Mouse (Mus musculus): ENCODE measurements at regions not wholly inside any gene's neighbourhood (a gene's known extent, or its start where the extent isn't known, plus 50 kb on each side); places are given as distances from the start of the nearest gene placed in this dataset.
"Not testable (repeated sequence)": the region's sequence is repeated elsewhere in the genome, so short reads cannot be mapped to it uniquely, and the experiment has no call there.

DNA sequence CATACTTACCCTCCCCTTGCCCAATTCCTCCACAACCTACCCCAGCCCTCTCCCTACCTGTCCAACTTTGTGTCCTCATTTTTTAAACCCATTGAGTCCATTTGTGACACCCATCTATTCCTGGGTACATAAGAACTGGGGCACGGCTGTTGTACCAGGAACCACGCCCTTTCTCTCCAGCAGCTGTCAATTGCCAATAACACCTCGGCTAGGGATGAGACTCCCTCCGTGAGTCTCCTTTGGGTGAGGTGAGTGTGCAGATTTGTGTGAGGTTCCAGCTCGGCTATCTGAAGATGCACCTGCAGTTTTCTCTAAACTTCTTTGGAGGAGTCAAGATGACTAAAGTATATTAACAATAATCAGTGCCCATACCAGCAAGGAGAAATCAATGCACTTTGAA is 167.2 kb upstream of the Frmd6 start:
- DNase-seq (ENCODE audit: low spot score in 2 of 2): no peak

DNA sequence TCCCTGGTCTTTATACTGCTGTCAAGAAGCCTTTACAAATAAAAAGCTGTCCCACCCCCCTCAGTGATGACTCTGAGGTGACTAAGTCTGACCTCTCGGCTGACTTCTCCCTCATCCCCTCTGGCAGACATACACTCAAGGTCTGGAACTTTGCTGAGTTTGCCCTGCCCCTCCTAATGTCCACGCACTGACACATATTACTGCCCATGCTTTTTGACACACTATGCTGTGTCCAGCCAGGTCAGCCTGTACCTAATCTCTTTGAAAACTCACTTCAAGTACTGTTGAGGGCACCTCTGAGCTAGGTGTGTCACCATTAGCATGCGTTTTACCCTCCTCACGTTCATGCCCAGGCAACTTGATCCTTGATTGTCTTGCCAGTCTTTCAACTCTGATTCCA is 164.9 kb upstream of the Frmd6 start:
- no peak for DNase-seq (ENCODE audit: low spot score in 2 of 2)

DNA sequence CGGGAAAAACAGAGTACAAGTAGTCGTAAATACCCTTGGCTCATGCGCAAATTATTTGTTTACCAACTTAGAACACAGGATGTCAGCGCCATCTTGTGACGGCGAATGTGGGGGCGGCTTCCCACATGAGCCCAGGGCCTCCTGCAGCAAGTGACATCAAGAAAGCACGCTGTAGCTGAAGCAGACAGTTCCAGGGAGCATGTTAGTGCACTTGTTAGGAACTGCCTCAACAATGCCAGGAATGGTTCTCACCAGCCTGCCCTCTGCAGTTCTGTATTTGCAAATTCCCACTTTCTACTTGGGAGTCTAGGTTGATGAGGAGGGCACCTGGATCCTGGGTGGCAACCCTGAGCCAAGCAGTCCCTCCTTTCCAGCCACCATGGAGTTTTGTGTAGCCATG is 157.2 kb upstream of the Frmd6 start:
- not testable (repeated sequence) for DNase-seq (ENCODE audit: low spot score in 2 of 2)

DNA sequence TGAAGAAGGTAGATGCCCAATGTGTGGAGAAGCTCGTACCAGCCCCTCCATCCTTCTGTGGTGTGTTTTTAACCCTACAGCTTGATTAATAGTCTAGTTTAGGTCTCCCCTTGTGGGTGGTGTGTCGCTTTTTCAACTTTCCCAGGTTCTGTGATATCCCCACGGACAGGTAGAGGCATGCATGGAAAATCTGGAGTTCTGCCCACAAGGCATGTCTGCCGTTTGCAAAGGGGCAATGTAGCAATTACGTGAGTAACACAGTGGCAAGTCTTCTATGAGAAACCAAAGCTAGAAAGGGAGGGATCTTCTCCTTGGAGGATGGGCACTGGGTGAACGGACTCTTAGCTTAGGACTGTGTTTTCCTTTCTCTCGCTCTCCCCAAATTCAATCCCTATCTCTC is 153.2 kb upstream of the Frmd6 start:
- DNase-seq (ENCODE audit: low spot score in 2 of 2): no peak

DNA sequence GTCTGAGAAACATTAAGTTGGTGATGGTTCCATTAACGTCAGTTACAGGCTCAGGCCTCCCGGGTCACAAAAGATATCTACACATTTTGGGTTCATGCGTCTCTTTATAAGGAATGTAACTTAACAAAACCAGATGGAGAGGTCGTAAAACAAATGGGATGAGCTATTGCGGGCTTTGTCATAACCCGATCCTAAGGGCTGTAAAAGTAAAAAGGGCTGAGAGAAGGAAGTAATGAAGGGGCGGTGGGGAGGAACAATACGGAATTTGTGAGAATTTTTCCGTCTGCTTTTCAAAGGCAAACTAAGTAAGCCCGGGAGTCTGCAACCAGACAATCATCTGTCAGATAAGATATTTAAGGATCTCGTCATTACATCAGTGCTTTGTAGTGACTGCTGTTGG is 152.1 kb upstream of the Frmd6 start:
- DNase-seq (ENCODE audit: low spot score in 2 of 2): no peak

DNA sequence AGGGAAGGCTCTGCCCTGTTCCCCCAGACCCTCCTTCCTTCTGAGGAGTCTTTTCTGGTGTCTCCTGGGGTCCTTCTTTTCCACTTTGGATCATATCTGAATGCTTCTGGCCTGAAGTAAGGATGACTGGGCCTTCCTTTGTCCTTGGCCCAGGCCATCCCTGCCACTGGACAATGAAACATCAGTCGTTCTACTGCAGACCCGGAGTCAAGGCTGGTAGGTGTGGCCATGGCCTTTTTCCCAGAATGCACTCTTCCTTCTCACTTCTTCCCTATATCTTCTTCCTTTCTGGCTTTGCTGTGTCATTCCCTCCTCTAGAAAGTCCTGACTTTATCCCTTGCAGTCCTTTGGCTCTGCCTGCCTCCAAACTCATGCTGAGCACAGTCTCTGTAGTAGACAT is 151.2 kb upstream of the Frmd6 start:
- DNase-seq (ENCODE audit: low spot score in 2 of 2): no peak

DNA sequence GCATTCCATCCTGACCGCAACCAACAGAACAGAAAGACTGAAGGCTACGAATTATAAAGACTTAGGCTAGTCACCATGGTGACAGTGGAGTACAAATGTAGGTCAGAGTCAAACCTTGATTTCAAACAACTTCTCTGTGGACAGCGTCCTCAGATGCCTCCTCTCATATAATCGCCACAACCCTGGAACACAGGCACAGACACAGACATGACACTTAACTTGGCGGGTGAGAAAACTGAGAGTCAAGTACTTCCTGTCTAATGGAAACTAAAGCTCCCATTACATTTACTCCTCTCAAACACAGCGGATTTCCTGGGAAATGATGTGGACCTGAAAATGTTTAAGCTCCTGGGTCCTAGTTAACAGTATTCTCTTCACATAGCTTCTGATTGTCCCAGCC is 149.5 kb upstream of the Frmd6 start:
- DNase-seq (ENCODE audit: low spot score in 2 of 2): no peak

DNA sequence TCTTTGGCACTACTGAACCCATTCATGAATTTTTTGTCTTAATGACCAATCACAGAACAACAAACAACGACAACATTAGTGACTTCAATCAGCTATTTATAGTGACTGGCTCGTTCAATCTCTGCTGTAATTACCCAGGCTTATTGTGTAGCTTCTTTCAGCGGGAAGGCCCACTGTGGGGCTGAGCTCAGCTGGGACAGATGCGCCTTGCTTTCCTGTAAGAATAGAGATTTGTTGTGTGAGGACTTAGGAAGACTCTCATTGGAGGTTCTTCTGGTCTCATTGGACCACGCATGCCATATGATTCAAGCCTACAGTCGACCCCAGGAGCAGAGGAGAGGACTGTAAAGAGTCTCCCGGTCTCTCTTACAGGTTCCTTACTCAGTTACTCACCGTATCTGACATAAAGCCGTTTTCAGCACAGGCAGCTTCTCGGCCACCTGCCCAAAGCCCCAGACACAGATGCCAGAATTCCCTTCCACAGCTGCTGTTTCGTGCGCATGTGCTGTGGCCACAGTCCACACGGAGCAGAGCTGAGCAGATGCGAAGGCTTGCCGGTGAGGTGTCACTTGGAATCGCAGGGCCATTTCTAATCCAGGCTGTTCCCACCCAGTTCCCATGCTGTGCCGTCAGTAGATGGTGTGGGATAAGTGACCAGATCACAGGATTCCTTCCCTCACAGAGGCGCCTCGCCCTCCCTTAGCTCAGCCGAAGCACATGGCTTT is 145.5 kb upstream of the Frmd6 start:
- DNase-seq (ENCODE audit: low spot score in 2 of 2): peak; percentile 56 to 57

DNA sequence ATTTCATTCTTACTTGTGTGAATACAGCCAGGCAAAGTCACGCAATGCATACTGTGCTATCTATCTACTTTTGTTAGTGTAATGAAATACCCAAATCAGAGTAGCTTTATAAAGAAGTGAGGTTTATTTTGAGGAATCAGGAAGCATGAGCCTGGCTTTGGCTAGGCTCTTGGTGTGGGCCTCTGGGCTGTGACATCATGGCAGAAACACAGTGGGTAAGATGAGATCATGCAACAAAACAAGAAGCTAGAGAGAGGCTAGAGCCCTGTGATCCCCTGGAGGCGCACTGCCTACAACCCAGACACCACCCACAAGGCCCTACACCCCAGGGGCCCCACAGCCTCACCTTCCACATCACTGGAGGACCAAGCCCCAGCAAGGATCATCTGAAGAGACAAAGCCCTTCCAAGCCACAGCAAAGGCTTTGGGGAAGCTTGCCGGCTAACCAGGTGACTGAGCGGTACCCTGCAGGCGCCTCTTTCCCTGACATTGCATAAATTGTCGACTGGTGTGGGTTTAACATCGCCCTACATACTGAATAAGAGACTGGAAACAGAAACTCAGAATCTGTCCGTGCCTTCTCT is 143.8 kb upstream of the Frmd6 start:
- no peak for DNase-seq (ENCODE audit: low spot score in 2 of 2)

DNA sequence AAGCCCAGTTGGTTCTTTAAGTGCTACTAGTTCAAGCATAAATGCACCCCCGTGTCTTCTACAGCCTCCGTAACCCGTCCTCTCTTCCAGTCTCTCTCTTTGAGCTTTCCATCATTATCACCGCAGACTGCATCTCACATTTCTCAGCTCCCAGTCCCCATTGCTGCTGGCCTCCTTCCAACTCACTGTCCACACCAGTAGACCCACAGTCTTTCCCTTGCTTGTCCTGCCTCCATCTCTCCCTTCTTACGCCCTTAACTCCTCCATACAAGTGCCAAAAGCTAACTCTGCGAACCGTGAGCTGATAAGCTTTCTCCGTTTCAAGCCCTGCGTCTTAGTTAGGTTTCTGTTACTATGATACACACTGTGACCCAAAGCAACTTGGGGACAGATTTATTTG is 141.0 kb upstream of the Frmd6 start:
- no peak for DNase-seq (ENCODE audit: low spot score in 2 of 2)

DNA sequence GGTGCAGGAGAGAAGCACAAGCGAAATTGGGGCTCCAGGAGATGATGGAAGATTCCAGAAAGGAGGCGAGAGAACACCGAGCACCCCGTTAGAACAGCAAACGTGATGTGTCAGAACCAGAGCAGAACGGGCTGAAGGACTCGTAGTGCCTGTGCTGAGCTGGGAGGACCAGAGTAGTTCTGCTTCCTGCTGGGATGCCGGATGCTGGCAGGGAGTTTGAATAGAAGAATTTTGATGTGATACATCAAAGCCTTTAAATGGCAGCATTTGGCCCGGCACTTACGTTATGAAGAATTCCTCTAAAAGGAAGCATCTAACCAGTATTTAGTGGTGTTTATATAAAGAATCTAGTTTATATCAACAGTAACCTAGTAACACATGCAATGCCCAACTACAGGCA is 139.9 kb upstream of the Frmd6 start:
- DNase-seq (ENCODE audit: low spot score in 2 of 2): no peak

DNA sequence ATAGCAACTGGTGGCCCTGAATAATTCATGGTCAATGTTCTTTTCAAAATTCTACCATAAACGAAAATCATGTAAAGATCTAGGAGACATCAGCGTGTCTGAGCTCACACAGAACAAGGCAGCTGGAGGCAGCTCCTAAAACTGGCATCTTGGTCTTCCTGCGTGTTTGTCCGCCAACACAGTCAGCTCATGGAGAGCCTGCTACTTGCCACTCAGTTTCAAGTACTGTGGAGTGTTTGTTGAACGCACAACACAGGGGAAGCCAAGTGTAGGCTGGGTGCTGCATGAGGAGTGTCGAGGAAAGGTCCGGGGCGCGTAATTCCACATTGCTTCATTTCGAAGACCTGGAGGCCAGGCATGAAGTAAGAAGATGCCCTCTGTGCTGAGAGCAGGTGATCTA is 139.0 kb upstream of the Frmd6 start:
- DNase-seq (ENCODE audit: low spot score in 2 of 2): no peak

DNA sequence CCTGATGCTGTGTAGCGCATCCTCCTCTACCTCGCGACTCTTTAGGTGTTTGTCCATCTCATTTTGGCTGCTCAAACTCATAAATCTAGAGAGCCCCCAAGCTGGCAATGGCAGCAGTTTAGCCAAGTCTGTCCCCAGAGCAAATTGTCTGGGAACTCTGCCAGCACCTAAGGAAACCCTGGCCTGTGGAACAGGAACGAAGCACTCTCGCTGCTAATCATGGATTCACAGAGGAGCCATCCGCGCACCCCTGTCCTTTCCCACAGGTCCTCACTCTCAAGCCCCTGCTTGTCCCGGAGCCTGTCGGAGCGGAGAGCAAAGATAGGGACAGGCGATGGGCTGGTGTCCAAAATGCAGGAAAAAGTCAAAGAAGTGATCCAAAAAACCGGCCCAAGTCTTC is 138.3 kb upstream of the Frmd6 start:
- peak; percentile 21 to 35 for DNase-seq (ENCODE audit: low spot score in 2 of 2)

DNA sequence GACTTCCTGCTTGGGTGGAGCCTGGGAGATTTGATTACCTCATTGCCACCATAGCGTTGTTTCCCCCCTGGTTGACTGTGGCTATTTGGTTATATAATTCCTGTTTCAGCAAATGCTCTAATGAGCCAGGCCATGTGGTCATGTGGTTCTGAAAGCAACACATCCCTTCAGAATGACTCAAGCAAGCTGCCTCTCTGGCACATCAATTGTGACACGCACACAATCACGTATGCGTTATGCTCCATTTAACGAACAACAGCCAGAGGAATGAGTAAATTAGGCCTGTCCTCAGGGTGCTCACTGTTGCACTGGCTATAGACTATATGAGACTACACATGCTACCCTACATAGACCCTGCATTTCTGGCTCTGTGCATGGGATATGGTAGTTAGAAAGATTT is 130.2 kb upstream of the Frmd6 start:
- DNase-seq (ENCODE audit: low spot score in 2 of 2): peak; percentile 65 to 76

DNA sequence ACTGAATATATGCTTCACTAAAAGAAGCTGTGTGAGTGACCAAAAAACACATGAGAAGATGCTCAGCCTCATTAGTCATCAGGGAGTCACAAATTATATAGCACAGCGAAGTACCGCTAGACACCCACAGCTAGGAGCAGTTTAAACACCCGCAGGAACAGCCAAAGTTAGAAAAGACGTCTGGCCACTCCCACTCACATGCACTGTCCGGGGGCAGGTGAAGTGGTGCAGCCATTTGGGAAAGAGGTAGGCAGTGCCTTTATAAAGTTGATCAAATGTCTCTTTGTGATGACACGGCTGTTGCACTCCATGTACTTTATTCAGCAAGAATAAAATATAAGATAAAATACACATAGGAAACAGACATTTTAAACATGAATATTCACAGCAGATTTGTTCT is 129.1 kb upstream of the Frmd6 start:
- DNase-seq (ENCODE audit: low spot score in 2 of 2): no peak

DNA sequence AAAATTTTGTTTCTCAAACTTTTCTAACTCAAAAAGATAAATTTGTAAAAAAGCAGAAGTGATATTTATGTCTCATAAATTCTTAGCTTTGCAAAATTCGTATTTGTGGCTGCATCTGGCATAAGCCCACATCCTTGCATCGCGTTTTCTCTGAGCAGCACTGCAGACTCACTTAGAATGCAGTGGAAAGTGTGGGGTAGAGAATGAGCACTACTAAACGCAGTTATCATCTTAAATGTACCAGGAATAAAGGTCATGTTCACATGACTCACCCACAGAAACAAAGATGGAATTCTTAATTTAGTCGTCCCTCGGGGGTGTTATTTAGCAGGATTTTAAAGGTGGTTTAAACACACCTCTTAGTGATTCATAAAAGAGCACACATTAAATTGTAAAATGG is 126.8 kb upstream of the Frmd6 start:
- DNase-seq (ENCODE audit: low spot score in 2 of 2): no peak

DNA sequence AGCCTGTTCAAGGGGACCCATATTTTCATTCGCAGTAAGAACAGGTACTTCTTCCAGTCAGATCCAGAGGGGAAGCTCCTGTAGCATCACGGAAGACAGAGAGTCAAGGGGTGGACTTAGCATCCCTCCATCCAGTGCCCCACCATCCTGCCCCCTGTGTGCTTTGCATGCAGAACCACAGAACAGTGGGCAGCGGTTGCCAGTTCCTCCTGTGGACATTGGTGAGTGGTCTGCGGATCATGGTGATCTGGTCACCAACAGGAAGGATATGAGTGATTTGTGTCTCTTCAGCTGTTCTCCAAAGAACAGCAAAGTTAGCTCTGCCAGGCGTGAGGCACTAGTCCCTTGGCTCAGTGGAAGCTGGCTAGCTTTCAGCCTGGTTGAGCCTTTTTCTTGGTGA is 122.8 kb upstream of the Frmd6 start:
- DNase-seq (ENCODE audit: low spot score in 2 of 2): no peak

DNA sequence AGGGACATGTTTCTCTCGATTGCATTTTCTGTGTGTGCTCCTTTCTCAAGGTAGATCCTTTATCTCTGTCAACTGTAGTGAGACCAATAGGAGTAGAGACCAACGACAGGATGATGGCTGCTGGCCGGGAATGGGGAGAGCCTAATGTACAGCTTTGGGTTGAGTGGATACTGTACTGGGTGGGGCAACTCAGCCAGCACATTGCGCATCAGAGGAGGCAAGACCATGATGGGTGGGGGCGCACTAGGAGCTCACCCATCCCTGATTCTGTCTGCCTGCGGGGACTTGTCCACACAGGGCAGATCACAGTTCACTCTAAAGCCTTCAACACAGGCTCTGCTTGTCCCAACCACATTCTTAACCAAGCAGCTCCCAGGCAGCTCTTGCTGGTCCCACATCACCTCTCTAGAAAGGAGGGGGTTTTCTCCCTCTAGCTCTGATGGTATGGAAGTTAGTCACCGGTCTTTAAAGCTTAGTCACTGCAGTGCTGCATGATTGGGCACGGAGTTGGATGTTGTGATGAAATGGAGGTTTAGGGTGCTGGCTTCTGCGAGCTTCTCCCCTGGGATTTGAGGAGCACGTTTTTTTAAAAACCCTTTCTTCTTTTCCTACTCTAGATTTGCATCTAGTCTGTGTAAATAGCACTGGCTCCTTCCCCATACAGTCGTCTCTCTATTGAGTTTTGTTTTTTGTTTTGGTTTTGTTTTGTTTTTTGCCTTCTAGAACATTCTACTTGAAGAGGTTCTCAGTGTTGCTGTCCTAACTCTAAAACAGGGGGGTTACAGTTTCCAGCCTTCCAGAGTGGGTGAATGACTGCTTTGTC is 118.3 kb upstream of the Frmd6 start:
- no peak for DNase-seq (ENCODE audit: low spot score in 2 of 2)

DNA sequence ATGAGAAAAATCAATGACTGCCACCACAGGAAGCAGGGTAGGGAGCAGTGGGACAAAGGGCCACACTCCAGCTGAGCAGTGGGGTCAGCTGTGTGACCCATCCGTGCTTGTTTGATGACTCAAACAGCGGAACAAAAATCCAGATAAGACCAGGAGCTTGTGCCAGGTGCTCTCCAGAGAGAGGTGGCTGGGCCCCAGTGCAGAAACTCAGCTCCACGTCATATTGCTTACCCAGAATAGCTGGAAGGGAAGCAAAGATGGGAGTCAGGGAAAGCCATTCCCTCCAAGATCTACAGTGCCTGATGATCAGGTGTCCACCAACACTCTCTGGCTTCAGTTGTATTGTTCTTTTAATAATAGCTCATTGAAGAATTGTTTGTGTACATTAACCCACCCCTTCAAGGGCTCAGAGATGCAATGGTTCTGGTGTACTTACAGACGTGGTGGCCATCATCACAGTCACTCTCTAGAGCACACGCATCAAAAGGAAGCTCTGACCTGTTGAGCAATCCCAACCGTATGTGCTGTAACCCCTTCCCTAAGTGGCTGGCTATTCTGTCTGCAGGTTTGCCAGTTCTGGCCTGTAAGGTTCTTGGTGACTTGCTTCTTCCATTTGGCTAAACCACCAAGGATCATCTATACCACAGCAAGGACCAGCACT is 117.6 kb upstream of the Frmd6 start:
- DNase-seq (ENCODE audit: low spot score in 2 of 2): peak; percentile 51 to 54

DNA sequence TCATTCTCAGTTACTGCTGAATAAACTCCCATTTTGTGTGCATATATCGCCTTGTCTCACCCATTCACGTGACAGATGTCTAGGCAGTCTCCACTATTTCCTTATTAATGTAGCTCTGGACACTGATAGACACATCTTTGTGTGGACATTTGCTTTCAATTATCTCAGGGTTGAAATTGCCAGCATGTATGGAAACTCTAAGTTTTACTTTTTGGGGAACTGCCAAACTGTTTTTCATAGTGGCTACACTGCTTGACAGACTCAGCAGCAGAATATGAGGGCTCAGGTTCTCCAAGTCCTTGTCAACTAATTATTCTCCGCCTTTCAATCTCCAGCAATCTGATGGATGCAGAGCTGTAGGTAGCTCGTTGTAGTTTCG is 117.0 kb upstream of the Frmd6 start:
- DNase-seq (ENCODE audit: low spot score in 2 of 2): no peak

DNA sequence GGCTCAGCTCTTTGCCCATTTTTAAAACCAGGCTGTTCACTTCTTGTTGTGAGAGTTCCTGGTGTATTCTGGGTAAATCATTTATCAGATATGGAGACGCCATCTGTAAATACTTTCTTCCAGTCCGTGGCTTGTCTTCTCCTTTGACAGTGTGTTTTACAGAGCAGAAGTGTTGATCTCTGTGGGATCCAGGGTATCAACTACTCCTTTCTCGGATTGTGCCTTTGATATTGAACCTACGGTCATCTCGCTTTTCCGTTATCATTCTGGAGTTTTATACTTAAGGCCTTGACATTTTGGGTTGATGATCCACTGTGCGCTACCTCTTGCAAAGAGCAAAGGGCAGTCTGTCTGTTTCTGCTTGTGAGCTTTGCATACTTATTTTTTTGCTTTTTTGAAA is 115.0 kb upstream of the Frmd6 start:
- no peak for DNase-seq (ENCODE audit: low spot score in 2 of 2)

DNA sequence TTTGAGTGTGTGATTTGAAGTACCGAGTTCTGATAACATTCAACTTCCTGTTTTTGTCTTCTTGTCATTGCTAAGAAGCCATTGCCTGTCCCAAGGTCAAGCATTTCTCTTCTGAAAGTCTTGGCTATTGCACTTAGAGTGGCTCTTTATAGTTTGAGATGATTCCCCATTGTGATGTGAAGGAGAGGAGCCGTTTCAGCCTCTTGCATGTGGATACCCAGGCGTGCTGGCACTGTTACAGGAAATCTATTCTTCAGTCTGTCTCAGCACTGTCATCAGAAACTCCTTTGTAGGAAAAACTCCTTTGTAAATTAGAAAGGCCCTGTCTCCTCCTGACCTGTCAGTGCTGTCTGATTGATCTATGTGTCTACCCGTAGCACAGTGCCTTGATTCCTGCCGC is 114.3 kb upstream of the Frmd6 start:
- DNase-seq (ENCODE audit: low spot score in 2 of 2): no peak

All from heart, adult 9 months (tissue).